Mouse (Mus musculus) C2C12 (cell line): Measurements from ENCODE around the gene Scn3b. TPM values are rescaled to one million over a fixed set of nuclear protein-coding genes. Genes with fewer than 3 reads are reported as not detected.

Experiments
- H3K27me3 ChIP-seq: one replicate; pipeline ENCODE4 v1.6.1; 2011; ENCODE audit not compliant: control insufficient read depth, insufficient read depth, insufficient read length
- H3K36me3 ChIP-seq: one replicate; pipeline ENCODE4 v1.6.1; 2011; ENCODE audit not compliant: control insufficient read depth, insufficient read depth
- H3K4me3 ChIP-seq: one replicate; pipeline ENCODE4 v1.5.1; 2011; ENCODE audit warnings: mild to moderate bottlenecking, control low read depth; ENCODE audit not compliant: poor library complexity, insufficient read depth, severe bottlenecking
- H3K79me2 ChIP-seq: one replicate; pipeline ENCODE4 v1.6.1; 2011; ENCODE audit not compliant: control insufficient read depth, insufficient read depth
- H3K79me3 ChIP-seq: one replicate; pipeline ENCODE4 v1.6.1; 2011; ENCODE audit warnings: low read depth, control low read depth
- H3ac ChIP-seq: one replicate; pipeline ENCODE3; 2011; ENCODE audit warnings: low read depth; ENCODE audit not compliant: control insufficient read depth, insufficient read length
- CEBPB ChIP-seq: IDR thresholded peaks from one replicate; pipeline ENCODE4 v1.6.1; 2011; ENCODE audit warnings: low read depth, mild to moderate bottlenecking, control low read depth, moderate library complexity
- CTCF ChIP-seq: IDR thresholded peaks from one replicate; pipeline ENCODE4 v1.5.1; 2011; ENCODE audit not compliant: control insufficient read depth, insufficient read depth, insufficient read length
- FOSL1 ChIP-seq: IDR thresholded peaks from one replicate; pipeline ENCODE4 v1.8.0; 2011; ENCODE audit warnings: mild to moderate bottlenecking, low read length; ENCODE audit not compliant: poor library complexity, insufficient read depth, severe bottlenecking
- MAX ChIP-seq: IDR thresholded peaks from one replicate; pipeline ENCODE4 v1.6.1; 2011; ENCODE audit warnings: mild to moderate bottlenecking, control low read depth
- MYOD1 ChIP-seq: IDR thresholded peaks from one replicate; pipeline ENCODE4 v1.6.1; 2011; ENCODE audit warnings: low read depth; ENCODE audit not compliant: control insufficient read depth, insufficient read length
- MYOG ChIP-seq: IDR thresholded peaks from one replicate; pipeline ENCODE4 v1.6.1; 2011; ENCODE audit not compliant: control insufficient read depth, insufficient read length; ENCODE audit errors: extremely low read depth
- USF1 ChIP-seq: IDR thresholded peaks from one replicate; pipeline ENCODE4 v1.6.1; 2011; ENCODE audit warnings: low read depth, mild to moderate bottlenecking, control low read depth, moderate library complexity
- polyA plus RNA-seq: library from polyadenylated mRNA; unstranded; fragments of >200 nt; fragmentation: generic; extraction: Trizol; gene quantifications from one replicate; pipeline ENCODE4 v1.2.1, GENCODE M21; 2012; ENCODE audit warnings: missing spikeins

Scn3b gene
- polyA plus RNA-seq, 1 experiment, result not detected

DNA sequence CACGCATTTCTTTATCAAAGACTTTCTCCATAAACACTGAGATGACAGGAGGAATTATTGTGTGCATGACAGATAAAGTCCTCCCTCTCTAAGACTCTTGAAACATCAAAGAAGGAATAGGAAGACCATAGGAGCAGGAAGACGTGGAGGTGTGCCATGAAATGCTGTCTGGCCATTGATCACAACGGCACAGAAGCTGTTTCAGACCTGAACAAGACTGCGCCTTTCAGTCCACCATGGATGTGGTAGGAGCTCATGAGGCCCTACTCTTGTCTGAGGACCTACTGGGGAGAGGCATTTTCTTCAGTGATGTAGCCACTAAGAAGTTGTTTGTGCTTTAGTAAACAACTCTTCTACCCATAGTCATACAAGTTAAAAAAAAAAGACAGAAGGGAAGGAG is 23.5 kb downstream of the Scn3b start:
- H3K27me3 ChIP-seq, result no peaks in the 10 kb centered on the region
- H3ac ChIP-seq, result no peak overlapping the region
- TF ChIP-seq USF1 (no peak), MYOG (no peak), MYOD1 (no peak), MAX (no peak), FOSL1 (no peak), CTCF (no peak), CEBPB (no peak)
- no peaks in the 10 kb centered on the region for H3K79me2 ChIP-seq
- no peaks in the 10 kb centered on the region for H3K36me3 ChIP-seq
- no peak overlapping the region for H3K4me3 ChIP-seq
- H3K79me3 ChIP-seq, result no peaks in the 10 kb centered on the region

- no peaks in the 10 kb centered on the region for H3K79me2 ChIP-seq
- H3K36me3 ChIP-seq, result no peaks in the 10 kb centered on the region
- H3K27me3 ChIP-seq, result no peaks in the 10 kb centered on the region
- TF ChIP-seq MAX (no peak), CTCF (no peak), MYOD1 (no peak)
- no peak overlapping the region for H3ac ChIP-seq
- no peak overlapping the region for H3K4me3 ChIP-seq
- no peaks in the 10 kb centered on the region for H3K79me3 ChIP-seq
Observed at GRCm38 (mm10) chr9:40293286-40293685, 24.3 kb downstream of the Scn3b start.

DNA sequence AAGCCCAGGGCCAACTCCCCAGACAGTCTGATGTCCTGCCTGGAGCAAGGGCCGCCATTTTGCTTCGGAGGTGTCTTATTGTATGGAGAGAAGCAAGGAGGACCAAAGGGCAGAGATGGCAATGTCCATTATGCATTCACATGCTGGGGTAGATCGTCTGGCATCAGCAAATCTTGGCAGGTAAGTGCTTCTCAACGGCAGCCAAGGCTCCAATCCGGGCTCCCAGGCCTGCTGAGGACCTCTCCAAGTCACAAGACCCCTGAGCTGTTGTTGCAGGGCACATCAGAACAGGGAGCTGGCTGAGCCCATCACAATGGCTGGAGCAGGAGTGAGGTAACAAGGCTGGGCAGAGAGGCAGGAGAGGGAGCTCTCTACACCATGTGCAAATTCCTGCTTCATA is 24.7 kb downstream of the Scn3b start:
- Histone ChIP-seq H3K4me3 (no peak overlapping the region), H3K36me3 (no peaks in the 10 kb centered on the region), H3K79me2 (no peaks in the 10 kb centered on the region), H3ac (no peak overlapping the region), H3K27me3 (no peaks in the 10 kb centered on the region), H3K79me3 (no peaks in the 10 kb centered on the region)
- TF ChIP-seq MYOD1 (no peak), MYOG (no peak), CTCF (no peak), CEBPB (no peak), MAX (no peak), USF1 (no peak), FOSL1 (no peak)

DNA sequence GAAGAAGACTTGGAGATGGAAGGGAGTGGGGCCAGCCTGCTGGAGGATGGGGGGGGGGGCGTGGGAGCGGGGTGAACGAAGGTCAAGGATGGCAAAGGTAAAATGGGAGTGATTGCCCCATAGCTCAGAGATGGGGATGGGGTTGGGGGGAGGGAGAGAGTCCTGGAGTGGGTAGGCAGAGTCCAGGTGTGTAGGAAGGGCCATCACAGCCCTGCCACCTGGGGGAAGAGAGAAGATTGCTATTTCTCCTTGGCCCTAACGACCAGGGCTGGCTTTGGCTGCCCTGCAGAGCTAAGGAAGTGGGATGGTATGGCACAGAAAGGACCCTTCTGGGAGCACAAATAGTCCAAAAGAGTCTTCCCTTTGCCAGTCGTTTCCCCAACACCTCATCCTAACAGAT is 25.2 kb downstream of the Scn3b start:
- Histone ChIP-seq H3K79me3 (no peaks in the 10 kb centered on the region), H3K36me3 (no peaks in the 10 kb centered on the region), H3K27me3 (no peaks in the 10 kb centered on the region), H3ac (no peak overlapping the region), H3K4me3 (no peak overlapping the region), H3K79me2 (no peaks in the 10 kb centered on the region)
- TF ChIP-seq CTCF, result no peak
- no peak for TF ChIP-seq MAX
- TF ChIP-seq USF1, result no peak
- TF ChIP-seq MYOD1, result no peak
- no peak for TF ChIP-seq FOSL1
- TF ChIP-seq CEBPB, result no peak
- TF ChIP-seq MYOG, result no peak

- Histone ChIP-seq H3K79me3 (no peaks in the 10 kb centered on the region), H3K4me3 (no peak overlapping the region), H3K27me3 (no peaks in the 10 kb centered on the region), H3K36me3 (no peaks in the 10 kb centered on the region), H3ac (no peak overlapping the region), H3K79me2 (no peaks in the 10 kb centered on the region)
- TF ChIP-seq CTCF, result no peak
- TF ChIP-seq CEBPB, result no peak
- TF ChIP-seq MYOG, result no peak
- no peak for TF ChIP-seq USF1
Observed at GRCm38 (mm10) chr9:40294866-40295265, 25.8 kb downstream of the Scn3b start.

GRCm38 (mm10) chr9:40296251-40296650 is 27.2 kb downstream of the Scn3b start:
- no peaks in the 10 kb centered on the region for H3K79me3 ChIP-seq
- H3K36me3 ChIP-seq, result no peaks in the 10 kb centered on the region
- no peaks in the 10 kb centered on the region for H3K27me3 ChIP-seq
- H3ac ChIP-seq, result no peak overlapping the region
- no peaks in the 10 kb centered on the region for H3K79me2 ChIP-seq
- no peak overlapping the region for H3K4me3 ChIP-seq
- TF ChIP-seq MYOG (no peak), USF1 (no peak), MAX (no peak), MYOD1 (no peak), CEBPB (no peak), CTCF (no peak), FOSL1 (no peak)

DNA sequence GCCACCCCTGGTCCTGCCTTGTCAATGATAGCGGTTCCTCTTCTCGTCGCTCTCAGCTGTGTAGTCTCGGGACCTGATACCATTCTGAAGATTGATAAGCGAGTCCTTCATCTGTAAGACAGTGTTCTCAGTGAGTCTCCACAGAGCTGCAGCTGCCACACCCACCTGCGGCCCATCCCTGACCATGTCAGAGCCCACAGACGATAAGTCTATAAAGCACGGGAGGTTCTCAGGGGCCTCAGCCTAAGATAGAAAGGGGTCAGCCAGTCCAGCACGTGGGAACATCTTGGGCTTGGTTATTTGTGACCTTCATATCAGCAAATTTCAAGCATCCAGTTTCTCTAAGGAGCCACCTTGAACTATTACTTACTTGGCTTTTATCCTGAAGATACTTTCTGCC is 29.0 kb downstream of the Scn3b start:
- Histone ChIP-seq H3K79me3 (no peaks in the 10 kb centered on the region), H3ac (no peak overlapping the region), H3K36me3 (no peaks in the 10 kb centered on the region), H3K79me2 (no peaks in the 10 kb centered on the region), H3K27me3 (no peaks in the 10 kb centered on the region), H3K4me3 (no peak overlapping the region)
- TF ChIP-seq CTCF, result no peak
- TF ChIP-seq CEBPB, result no peak
- no peak for TF ChIP-seq MAX
- no peak for TF ChIP-seq MYOG
- no peak for TF ChIP-seq MYOD1
- no peak for TF ChIP-seq USF1
